Mouse (Mus musculus) R1 (cell line): ENCODE results near the gene Hpcal1.

Source experiments
- DNase-seq: peaks from one replicate; pipeline ENCODE4 v3.0.0-alpha.2; 2018; ENCODE audit warnings: low read depth, low spot score

Gene Hpcal1

GRCm38 (mm10) chr12:17686116-17686515 is 4.5 kb upstream of the Hpcal1 start:
- DNase-seq: no peak

GRCm38 (mm10) chr12:17688913-17689312 is 1.7 kb upstream of the Hpcal1 start:
- DNase-seq: no peak

GRCm38 (mm10) chr12:17689931-17690563 is 609 bp upstream of the Hpcal1 start:
- DNase-seq: peak; percentile 81

- no peak for DNase-seq
These were observed 742 bp downstream of the Hpcal1 start for GRCm38 (mm10) chr12:17691320-17691876.

GRCm38 (mm10) chr12:17691891-17692321 is 1.2 kb downstream of the Hpcal1 start:
- peak; percentile 32 for DNase-seq

GRCm38 (mm10) chr12:17692356-17692755 is 1.7 kb downstream of the Hpcal1 start:
- no peak for DNase-seq

GRCm38 (mm10) chr12:17692953-17693352 is 2.3 kb downstream of the Hpcal1 start:
- DNase-seq: no peak

- no peak for DNase-seq
These were observed 4.0 kb downstream of the Hpcal1 start for GRCm38 (mm10) chr12:17694589-17695115.

GRCm38 (mm10) chr12:17696395-17696794 is 5.7 kb downstream of the Hpcal1 start:
- no peak for DNase-seq

- DNase-seq: no peak
These were observed 8.3 kb downstream of the Hpcal1 start for GRCm38 (mm10) chr12:17698934-17699333.

- DNase-seq: no peak
These were observed 8.8 kb downstream of the Hpcal1 start for GRCm38 (mm10) chr12:17699480-17699879.

- DNase-seq: no peak
These were observed 10.6 kb downstream of the Hpcal1 start for GRCm38 (mm10) chr12:17701131-17701720.

GRCm38 (mm10) chr12:17701795-17702194 is 11.1 kb downstream of the Hpcal1 start:
- no peak for DNase-seq

GRCm38 (mm10) chr12:17702257-17702943 is 11.7 kb downstream of the Hpcal1 start:
- no peak for DNase-seq

- peak; percentile 33 for DNase-seq
These were observed 12.3 kb downstream of the Hpcal1 start for GRCm38 (mm10) chr12:17702944-17703335.

- DNase-seq: no peak
These were observed 13.2 kb downstream of the Hpcal1 start for GRCm38 (mm10) chr12:17703866-17704265.

- no peak for DNase-seq
These were observed 16.8 kb downstream of the Hpcal1 start for GRCm38 (mm10) chr12:17707472-17707871.

- peak; percentile 96 for DNase-seq
These were observed 18.8 kb downstream of the Hpcal1 start for GRCm38 (mm10) chr12:17709451-17709850.

- no peak for DNase-seq
These were observed 19.5 kb downstream of the Hpcal1 start for GRCm38 (mm10) chr12:17709926-17710746.

- no peak for DNase-seq
These were observed 20.1 kb downstream of the Hpcal1 start for GRCm38 (mm10) chr12:17710747-17711092.

- no peak for DNase-seq
These were observed 21.2 kb downstream of the Hpcal1 start for GRCm38 (mm10) chr12:17711731-17712388.
